Mouse (Mus musculus) heart, adult 2 months (tissue): ENCODE results near the gene Vti1a. TPM values are rescaled to one million over a fixed set of nuclear protein-coding genes. Genes with fewer than 3 reads are reported as not detected.

ENCODE experiments used
- DNase-seq, 2 experiments: peaks; one replicate each; pipeline ENCODE4 v3.0.0; 2021
- H3K27ac ChIP-seq: fragments of 200-600 bp; 2 replicates; pipeline ENCODE4 v1.8.1; 2022
- H3K27me3 ChIP-seq: fragments of 200-500 bp; 2 replicates; pipeline ENCODE4 v1.6.1; 2012; ENCODE audit warnings: mild to moderate bottlenecking, low read length, inconsistent platforms, mixed read lengths; ENCODE audit not compliant: control insufficient read depth, insufficient read depth
- H3K36me3 ChIP-seq: fragments of 200-500 bp; 2 replicates; pipeline ENCODE4 v1.6.1; 2012; ENCODE audit warnings: low read length, inconsistent platforms; ENCODE audit not compliant: control insufficient read depth, insufficient read depth
- H3K4me1 ChIP-seq: fragments of 200-500 bp; 2 replicates; pipeline ENCODE4 v1.6.1; 2011; ENCODE audit warnings: low read length; ENCODE audit not compliant: control insufficient read depth, insufficient read depth
- H3K4me3 ChIP-seq: fragments of 200-600 bp; 2 replicates; pipeline ENCODE4 v1.8.1; 2022
- H3K79me2 ChIP-seq: fragments of 200-500 bp; replicated peaks from 2 replicates; pipeline ENCODE4 v1.6.1; 2012; ENCODE audit warnings: mild to moderate bottlenecking, inconsistent platforms, low read length, moderate library complexity, mixed read lengths; ENCODE audit not compliant: control insufficient read depth, insufficient read depth
- H3K9ac ChIP-seq: fragments of 200-500 bp; 2 replicates; pipeline ENCODE4 v1.6.1; 2012; ENCODE audit warnings: low read depth, mild to moderate bottlenecking, control low read depth, inconsistent platforms, low read length, mixed read lengths
- CTCF ChIP-seq: fragments of 200-600 bp; IDR thresholded peaks from 2 replicates; pipeline ENCODE4 v1.8.1; 2022; ENCODE audit warnings: antibody characterized with exemption, mild to moderate bottlenecking, moderate library complexity
- EP300 ChIP-seq: fragments of 200-500 bp; IDR thresholded peaks from 2 replicates; pipeline ENCODE4 v1.6.1; 2011; ENCODE audit warnings: low read depth, low read length, control low read depth; ENCODE audit not compliant: insufficient read depth
- POLR2A ChIP-seq: fragments of 200-500 bp; IDR thresholded peaks from 2 replicates; pipeline ENCODE4 v1.6.1; 2011; ENCODE audit warnings: mild to moderate bottlenecking, low read depth, low read length, control low read depth; ENCODE audit not compliant: insufficient read depth
- WGBS: fragments of 180-500 bp; shearing (Covaris S2); methylation state at CpG from one replicate; pipeline ENCODE4 v1.1.7; 2018; 5-methylcytosine and 5-hydroxymethylcytosine counted together
- intact Hi-C: fragments of 180-260 bp; cut with DNase I; formaldehyde crosslinking; loops from one replicate; pipeline ENCODE4 v1.15.1; 2025
- polyA plus RNA-seq: library from polyadenylated mRNA; depleted of rRNA; stranded (reverse); fragments of >200 nt; gene quantifications from 2 replicates; pipeline ENCODE4 v1.2.3, GENCODE M21; 2012
- total RNA-seq, 2 experiments: library from RNA; stranded (reverse); gene quantifications; 2 replicates each; pipeline ENCODE4 v1.2.3; 2021

The Vti1a gene
- total and polyA plus RNA-seq, 3 experiments: 6.2 to 16.3 (median 15.6) TPM

GRCm38 (mm10) chr19:55649363-55649762 is 333.3 kb downstream of the Vti1a start:
- Histone ChIP-seq H3K9ac (no peak overlapping the region), H3K36me3 (no peaks in the 10 kb centered on the region), H3K79me2 (no peaks in the 10 kb centered on the region), H3K4me3 (no peak overlapping the region), H3K27me3 (no peaks in the 10 kb centered on the region), H3K27ac (no peak overlapping the region), H3K4me1 (no peaks in the 10 kb centered on the region)
- no peak for TF ChIP-seq POLR2A
- TF ChIP-seq EP300: no peak
- TF ChIP-seq CTCF: no peak
- DNase-seq: peak in 1 of 2 experiments; percentile 46
- WGBS: 87% methylated on average over 10 of the region's 10 CpGs
- intact Hi-C loops: no loop called here

DNA sequence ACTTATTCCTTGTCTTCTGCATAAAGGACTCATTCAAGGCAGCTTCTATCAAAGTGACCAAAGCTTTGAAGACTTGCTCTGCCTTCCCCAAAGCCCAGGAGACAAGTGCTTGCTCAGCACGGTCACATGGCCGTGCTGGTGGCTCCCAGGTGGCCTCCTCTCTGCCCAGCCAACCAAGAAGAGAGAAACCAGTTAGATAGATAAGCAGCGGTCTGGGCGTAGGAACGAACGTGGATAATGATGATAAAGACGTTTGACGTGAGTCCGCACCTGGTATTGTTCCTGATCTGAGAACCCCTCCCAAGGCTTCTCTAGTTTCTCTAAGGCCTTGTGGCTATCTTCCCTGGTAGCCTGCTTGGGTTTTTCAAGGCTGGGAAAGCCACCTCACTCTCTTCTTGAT is 334.9 kb downstream of the Vti1a start:
- Histone ChIP-seq H3K79me2 (no peaks in the 10 kb centered on the region), H3K4me3 (no peak overlapping the region), H3K27ac (no peak overlapping the region), H3K36me3 (no peaks in the 10 kb centered on the region), H3K4me1 (no peaks in the 10 kb centered on the region), H3K27me3 (no peaks in the 10 kb centered on the region), H3K9ac (no peak overlapping the region)
- WGBS: 84% methylated on average over 9 of the region's 9 CpGs
- intact Hi-C loops: no loop called here
- TF ChIP-seq EP300: no peak
- no peak for TF ChIP-seq CTCF
- TF ChIP-seq POLR2A: no peak
- no peak for DNase-seq

- Histone ChIP-seq H3K9ac (no peak overlapping the region), H3K4me3 (no peak overlapping the region), H3K79me2 (no peaks in the 10 kb centered on the region), H3K4me1 (no peaks in the 10 kb centered on the region), H3K27ac (no peak overlapping the region), H3K36me3 (no peaks in the 10 kb centered on the region), H3K27me3 (no peaks in the 10 kb centered on the region)
- no peak for TF ChIP-seq CTCF
- TF ChIP-seq POLR2A: no peak
- TF ChIP-seq EP300: no peak
- no peak for DNase-seq
- intact Hi-C loops: no loop called here
- WGBS: 76% methylated on average over 7 of the region's 7 CpGs
Observed at GRCm38 (mm10) chr19:55652693-55653265, 336.7 kb downstream of the Vti1a start.

DNA sequence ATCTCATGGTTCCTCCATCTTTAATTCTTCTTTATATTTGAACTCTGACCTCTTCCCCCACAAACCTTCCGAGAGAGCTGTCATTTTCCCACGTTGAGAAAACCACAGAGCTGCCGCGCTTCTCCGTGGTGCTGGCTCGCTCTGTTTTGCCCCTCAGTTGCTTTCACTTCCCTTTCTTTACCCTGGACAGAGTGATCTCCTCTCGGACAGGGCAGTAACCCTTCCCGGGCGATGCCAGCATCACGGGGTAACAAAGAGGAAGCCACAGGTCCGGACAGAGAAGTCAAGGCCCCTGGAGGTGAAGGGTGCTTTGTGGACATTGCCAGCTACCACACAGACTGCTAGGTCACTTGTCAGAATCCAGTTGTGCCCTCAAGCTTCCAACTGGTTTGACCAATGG is 344.1 kb downstream of the Vti1a start:
- no peaks in the 10 kb centered on the region for H3K36me3 ChIP-seq
- H3K4me3 ChIP-seq: no peak overlapping the region
- peak in 1 of 2 experiments; percentile 64 for DNase-seq
- H3K27me3 ChIP-seq: no peaks in the 10 kb centered on the region
- H3K9ac ChIP-seq: no peak overlapping the region
- intact Hi-C loops: no loop called here
- H3K79me2 ChIP-seq: no peaks in the 10 kb centered on the region
- H3K27ac ChIP-seq: no peak overlapping the region
- 86% methylated on average over 11 of the region's 11 CpGs for WGBS
- TF ChIP-seq EP300: no peak
- TF ChIP-seq POLR2A: no peak
- TF ChIP-seq CTCF: no peak
- H3K4me1 ChIP-seq: no peaks in the 10 kb centered on the region

- no peak for DNase-seq
Observed at GRCm38 (mm10) chr19:55662521-55663223, 346.6 kb downstream of the Vti1a start.

DNA sequence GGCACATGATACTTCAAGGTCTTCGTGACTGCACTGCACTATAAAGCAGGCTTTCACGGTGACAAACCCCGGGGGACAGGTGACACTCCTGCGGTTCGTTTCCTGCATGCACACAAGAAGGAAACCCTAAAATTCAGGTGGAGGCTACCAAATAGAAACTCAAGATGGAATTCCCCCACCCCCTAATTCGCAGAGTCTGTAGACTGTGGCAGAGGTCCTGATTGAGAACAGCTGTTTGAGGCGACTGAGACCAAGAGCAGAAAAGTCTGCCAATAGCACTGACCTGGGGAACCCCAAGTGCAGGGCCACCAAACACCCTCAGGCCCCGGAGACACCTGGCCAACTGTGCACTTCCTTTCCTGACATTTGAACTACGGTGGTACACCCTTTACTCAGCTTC is 351.7 kb downstream of the Vti1a start:
- TF ChIP-seq EP300: no peak
- TF ChIP-seq CTCF: no peak
- TF ChIP-seq POLR2A: no peak
- Histone ChIP-seq H3K9ac (no peak overlapping the region), H3K4me1 (no peaks in the 10 kb centered on the region; the same call in 1 of the 2 replicates), H3K27me3 (no peaks in the 10 kb centered on the region), H3K4me3 (no peak overlapping the region), H3K27ac (no peak overlapping the region), H3K36me3 (no peaks in the 10 kb centered on the region), H3K79me2 (no peaks in the 10 kb centered on the region)
- intact Hi-C loops: no loop called here
- DNase-seq: no peak
- WGBS: 60% methylated on average over 9 of the region's 9 CpGs

More at GRCm38 (mm10) chr19:55662521-55663223, 346.6 kb downstream of the Vti1a start:
- Histone ChIP-seq H3K79me2 (no peaks in the 10 kb centered on the region), H3K27ac (no peak overlapping the region), H3K36me3 (no peaks in the 10 kb centered on the region), H3K27me3 (no peaks in the 10 kb centered on the region), H3K4me3 (no peak overlapping the region), H3K9ac (no peak overlapping the region), H3K4me1 (no peaks in the 10 kb centered on the region; the same call in 1 of the 2 replicates)
- TF ChIP-seq CTCF (no peak), POLR2A (no peak), EP300 (no peak)
- intact Hi-C loops: no loop called here
- WGBS: 72% methylated on average over 5 of the region's 5 CpGs
